Mouse (Mus musculus) erythroblast, embryonic 14.5 days (primary cell): ENCODE results near the gene Gucd1.

Source experiments
- GATA1 ChIP-seq: IDR thresholded peaks from 2 replicates; pipeline ENCODE4 v1.6.1; 2012; ENCODE audit warnings: low read length, inconsistent platforms, mixed read lengths
- TAL1 ChIP-seq: IDR thresholded peaks from 3 replicates; pipeline ENCODE4 v1.6.1; 2012; ENCODE audit warnings: low read length, inconsistent platforms, mixed read lengths

DNA sequence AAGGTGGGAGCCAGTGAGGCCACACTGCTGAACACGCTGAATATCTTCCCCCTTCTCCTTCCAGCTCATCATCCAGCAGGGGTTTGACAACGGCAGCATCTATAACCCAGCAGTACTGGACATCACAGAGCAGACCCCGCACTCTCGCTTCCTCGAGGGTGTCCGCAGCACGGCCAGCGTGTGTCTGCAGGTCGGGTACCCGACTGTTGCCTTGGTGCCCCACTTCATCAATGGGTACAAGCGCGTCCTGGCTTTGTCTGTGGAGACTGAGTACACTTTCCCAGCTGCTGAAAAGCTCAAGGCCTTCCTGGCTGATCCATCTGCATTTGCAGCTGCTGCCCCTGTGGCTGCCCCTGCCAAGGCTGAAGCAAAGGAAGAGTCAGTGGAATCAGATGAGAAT, 165.2 kb downstream of the Gucd1 start:
- TF ChIP-seq GATA1 (no peak), TAL1 (no peak)
